Mouse (Mus musculus) embryonic facial prominence, embryonic 10.5 days (tissue): ENCODE measurements around the gene Chit1. TPM values are rescaled to one million over a fixed set of nuclear protein-coding genes. Genes with fewer than 3 reads are reported as not detected.
A peak's percentile ranks its signal among the peaks of the same experiment; 100 is the strongest.

Source experiments
- DNase-seq: peaks from one replicate; pipeline ENCODE4 v3.0.0-alpha.2; 2017; ENCODE audit warnings: low spot score
- H3K27ac ChIP-seq: fragments of 300-500 bp; sonication (generic); replicated peaks from 2 replicates; pipeline ENCODE4 v1.5.1; 2016; ENCODE audit warnings: mild to moderate bottlenecking
- H3K27me3 ChIP-seq: fragments of 300-500 bp; sonication (generic); replicated peaks from 2 replicates; pipeline ENCODE4 v1.6.1; 2016; ENCODE audit warnings: low read depth, mild to moderate bottlenecking; ENCODE audit not compliant: poor library complexity, severe bottlenecking
- H3K36me3 ChIP-seq: fragments of 300-500 bp; sonication (generic); replicated peaks from 2 replicates; pipeline ENCODE4 v1.6.1; 2016; ENCODE audit warnings: mild to moderate bottlenecking, moderate library complexity
- H3K4me1 ChIP-seq: fragments of 300-500 bp; sonication (generic); 2 replicates; pipeline ENCODE4 v1.6.1; 2016
- H3K4me3 ChIP-seq: fragments of 300-500 bp; sonication (generic); 2 replicates; pipeline ENCODE4 v1.5.1; 2016; ENCODE audit warnings: mild to moderate bottlenecking, moderate library complexity
- H3K9me3 ChIP-seq: fragments of 300-500 bp; sonication (generic); 2 replicates; pipeline ENCODE4 v1.6.1; 2016; ENCODE audit warnings: mild to moderate bottlenecking
- WGBS: fragments of 180-500 bp; shearing (Covaris S2); methylation state at CpG from one replicate; pipeline ENCODE4 v1.1.7; 2016; 5-methylcytosine and 5-hydroxymethylcytosine counted together
- polyA plus RNA-seq: library from polyadenylated mRNA; unstranded; fragments of >200 nt; fragmentation: Nextera tagmentation; extraction: Ambion mirVana; gene quantifications from 2 replicates; pipeline ENCODE4 v1.2.1, GENCODE M21; 2016

Chit1 gene
- polyA plus RNA-seq, 1 experiment from 2014 or later, result not detected

DNA sequence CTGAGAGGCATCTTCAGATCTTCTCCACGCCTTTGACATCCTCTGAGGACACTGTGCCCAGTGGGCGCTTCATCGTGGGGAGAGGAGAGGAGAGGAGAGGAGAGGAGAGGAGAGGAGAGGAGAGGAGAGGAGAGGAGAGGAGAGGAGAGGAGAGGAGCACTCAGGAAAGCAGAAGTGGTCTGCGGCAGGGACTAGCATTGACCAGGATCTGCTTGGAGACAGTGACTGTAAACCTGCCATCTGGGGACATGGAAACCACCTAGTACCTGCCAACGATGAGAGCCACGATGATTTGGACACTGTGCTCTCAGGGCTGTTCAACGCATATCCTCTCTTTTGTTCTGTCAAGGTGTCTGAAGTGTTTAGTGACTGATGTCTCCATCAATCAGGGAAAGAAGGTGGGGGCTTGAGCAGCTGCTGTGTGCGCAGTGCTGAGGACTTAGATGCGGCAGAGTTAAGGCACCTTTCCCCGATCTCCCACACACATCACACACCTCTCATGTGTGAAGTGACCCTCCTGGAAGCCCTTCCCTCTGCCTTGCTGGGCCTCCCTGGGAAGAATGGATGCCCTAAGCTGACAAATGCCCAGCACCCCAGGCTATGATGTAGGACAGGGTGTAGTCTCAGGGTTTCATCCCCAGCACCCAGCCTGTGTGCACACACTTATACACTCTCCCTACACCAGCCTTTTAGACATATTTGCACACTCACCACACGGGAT, 5.8 kb upstream of the Chit1 start:
- WGBS, result 85% methylated on average over 11 of the region's 11 CpGs
- H3K4me3 ChIP-seq, result no peak overlapping the region
- H3K27ac ChIP-seq, result 0 out of 2 replicates have a peak overlapping the region, but pooled peaks have one; percentile 44
- DNase-seq, result no peak
- no peaks in the 10 kb centered on the region for H3K36me3 ChIP-seq
- no peaks in the 10 kb centered on the region for H3K9me3 ChIP-seq
- peaks cover 5% of the 10 kb centered on the region; the same call in 1 of the 2 replicates for H3K27me3 ChIP-seq
- H3K4me1 ChIP-seq, result peaks cover 17% of the 10 kb centered on the region; the same call in 1 of the 2 replicates

DNA sequence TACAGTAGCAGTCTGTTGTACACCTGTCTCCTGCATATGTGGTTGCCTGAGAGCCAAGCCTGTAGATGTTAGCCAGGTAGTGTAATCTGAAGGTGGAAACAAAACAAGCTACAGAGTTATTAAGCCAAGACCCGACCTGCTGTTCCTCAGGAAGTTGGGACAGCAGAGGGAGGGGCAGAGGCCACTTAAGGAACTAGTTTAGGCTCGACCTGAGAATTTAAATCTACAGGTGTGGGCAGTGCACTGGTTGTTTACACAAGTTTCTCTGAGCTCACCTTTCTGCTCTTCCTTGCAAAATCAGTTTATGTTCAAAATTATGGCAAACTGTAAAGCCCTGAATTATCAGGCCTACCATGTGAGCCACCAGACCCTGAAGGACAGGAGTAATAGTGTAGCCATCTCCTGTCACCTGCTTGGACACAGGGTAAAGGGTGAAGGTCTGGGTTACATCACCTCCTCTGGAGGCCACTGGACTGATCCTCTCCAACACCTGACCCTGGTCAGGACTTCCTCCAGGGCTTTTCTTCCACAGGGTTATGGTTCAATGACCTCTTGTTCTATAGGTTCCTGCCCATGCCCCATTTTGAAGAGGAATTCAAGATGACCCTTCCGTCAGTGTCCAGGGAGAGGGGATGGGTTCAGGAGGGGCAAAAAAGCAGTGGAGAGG, 5.1 kb upstream of the Chit1 start:
- H3K4me3 ChIP-seq, result no peak overlapping the region
- no peaks in the 10 kb centered on the region for H3K9me3 ChIP-seq
- peaks cover 12% of the 10 kb centered on the region; the same call in 1 of the 2 replicates for H3K4me1 ChIP-seq
- peaks cover 5% of the 10 kb centered on the region; the same call in 1 of the 2 replicates for H3K27me3 ChIP-seq
- no peaks in the 10 kb centered on the region for H3K36me3 ChIP-seq
- DNase-seq, result no peak
- WGBS, result 47% methylated on average over 3 of the region's 3 CpGs
- 0 out of 2 replicates have a peak overlapping the region, but pooled peaks have one; percentile 44 for H3K27ac ChIP-seq

- WGBS, result 9% methylated on average over 5 of the region's 5 CpGs
- Histone ChIP-seq H3K4me1 (peaks cover 12% of the 10 kb centered on the region; the same call in 1 of the 2 replicates), H3K27me3 (peaks cover 5% of the 10 kb centered on the region; the same call in 1 of the 2 replicates), H3K4me3 (no peak overlapping the region), H3K9me3 (no peaks in the 10 kb centered on the region), H3K27ac (no peak overlapping the region), H3K36me3 (no peaks in the 10 kb centered on the region)
- DNase-seq, result peak; percentile 56
These were observed 4.3 kb upstream of the Chit1 start for GRCm38 (mm10) chr1:134106719-134107118.

DNA sequence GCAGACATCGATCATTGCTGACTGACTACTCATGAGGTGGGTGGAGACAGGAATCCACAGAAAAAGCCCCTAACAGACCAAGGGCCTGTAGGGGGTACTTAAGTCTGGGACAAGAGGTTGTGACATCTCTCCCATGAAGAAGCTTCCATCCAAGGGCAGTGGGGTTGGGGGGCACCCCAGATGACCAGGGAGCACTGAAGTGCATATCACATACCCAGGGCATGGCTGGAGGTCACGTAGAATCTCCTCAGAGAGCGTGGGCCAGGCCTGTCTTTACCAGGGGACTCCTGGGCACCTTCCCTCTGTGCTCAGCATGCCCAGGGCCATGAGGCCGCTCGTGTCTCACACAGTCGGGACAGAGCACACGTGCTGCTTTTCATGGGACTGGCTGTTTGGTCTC, 3.3 kb upstream of the Chit1 start:
- H3K4me3 ChIP-seq, result no peak overlapping the region
- H3K9me3 ChIP-seq, result no peaks in the 10 kb centered on the region
- DNase-seq, result no peak
- H3K4me1 ChIP-seq, result peaks cover 12% of the 10 kb centered on the region; the same call in 1 of the 2 replicates
- WGBS, result 89% methylated on average over 7 of the region's 7 CpGs
- peaks cover 5% of the 10 kb centered on the region; the same call in 1 of the 2 replicates for H3K27me3 ChIP-seq
- H3K27ac ChIP-seq, result no peak overlapping the region
- no peaks in the 10 kb centered on the region for H3K36me3 ChIP-seq

DNA sequence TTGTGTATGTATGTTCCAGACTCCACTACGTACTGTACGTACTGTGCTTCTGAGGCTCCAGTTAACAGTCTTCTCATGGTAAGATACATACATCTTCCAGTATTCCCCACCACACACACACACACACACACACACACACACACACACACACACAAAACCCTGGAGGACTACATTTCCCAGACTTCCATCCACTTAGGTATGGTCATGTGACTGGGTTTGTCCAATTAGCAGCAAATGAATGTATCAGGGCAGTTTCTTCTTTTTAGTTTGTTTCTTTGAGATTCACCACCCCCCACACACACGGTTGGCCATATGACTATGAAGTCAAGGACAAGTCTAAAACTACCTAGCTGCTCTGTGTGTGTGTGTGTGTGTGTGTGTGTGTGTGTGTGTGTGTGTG, 1.0 kb upstream of the Chit1 start:
- no peak overlapping the region for H3K27ac ChIP-seq
- H3K4me3 ChIP-seq, result no peak overlapping the region
- no peaks in the 10 kb centered on the region for H3K9me3 ChIP-seq
- H3K4me1 ChIP-seq, result peaks cover 24% of the 10 kb centered on the region
- WGBS, result 90% methylated on average over 3 of the region's 3 CpGs
- no peaks in the 10 kb centered on the region for H3K36me3 ChIP-seq
- no peak for DNase-seq
- H3K27me3 ChIP-seq, result peaks cover 5% of the 10 kb centered on the region; the same call in 1 of the 2 replicates

DNA sequence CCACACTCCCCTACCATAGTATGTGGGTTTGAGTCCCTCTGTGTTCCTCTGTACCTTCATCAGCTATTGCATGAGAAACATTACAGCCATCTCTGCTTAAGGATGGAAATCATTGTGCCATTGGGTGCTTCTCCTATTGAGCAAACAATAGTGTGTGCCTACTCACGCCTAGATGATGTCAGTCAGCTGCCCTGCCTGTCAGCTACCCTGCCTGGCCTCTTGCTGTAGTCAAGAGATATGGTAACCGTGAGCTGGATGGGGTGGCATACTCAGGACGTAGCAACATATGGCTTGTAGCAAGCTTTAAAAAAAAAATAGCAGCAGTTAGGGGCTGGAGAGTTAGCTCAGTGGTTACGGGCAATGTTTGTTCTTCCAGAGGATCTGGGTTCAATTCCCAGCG, 593 bp upstream of the Chit1 start:
- no peak overlapping the region for H3K27ac ChIP-seq
- no peaks in the 10 kb centered on the region for H3K9me3 ChIP-seq
- H3K27me3 ChIP-seq, result peaks cover 3% of the 10 kb centered on the region; the same call in 1 of the 2 replicates
- H3K4me1 ChIP-seq, result peaks cover 28% of the 10 kb centered on the region
- WGBS, result 87% methylated on average over 5 of the region's 5 CpGs
- DNase-seq, result no peak
- H3K36me3 ChIP-seq, result no peaks in the 10 kb centered on the region
- H3K4me3 ChIP-seq, result no peak overlapping the region

DNA sequence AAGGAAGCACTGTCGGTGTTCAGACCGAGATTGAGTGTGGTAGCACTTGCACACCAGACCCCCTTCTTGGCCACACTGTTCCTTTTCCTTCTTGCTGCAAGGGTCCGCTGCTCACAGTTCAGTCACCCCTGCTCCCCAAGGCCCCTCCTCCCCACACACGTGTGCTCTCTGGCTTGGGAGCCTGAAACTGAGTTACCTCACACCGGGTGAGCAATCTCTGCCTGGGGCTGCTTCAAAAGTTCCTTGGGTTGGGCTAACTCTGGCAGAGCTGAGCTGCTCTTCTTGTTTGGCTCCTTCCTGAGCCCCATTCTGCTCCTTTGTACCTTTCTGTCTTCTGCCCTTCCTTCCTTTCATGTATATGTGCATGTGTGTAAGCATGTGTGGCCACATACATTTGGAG, 2.5 kb downstream of the Chit1 start:
- Histone ChIP-seq H3K9me3 (no peaks in the 10 kb centered on the region), H3K27me3 (no peaks in the 10 kb centered on the region), H3K36me3 (no peaks in the 10 kb centered on the region), H3K4me3 (no peak overlapping the region), H3K4me1 (peaks cover 30% of the 10 kb centered on the region), H3K27ac (no peak overlapping the region)
- DNase-seq, result no peak
- 62% methylated on average over 5 of the region's 5 CpGs for WGBS

- no peaks in the 10 kb centered on the region for H3K9me3 ChIP-seq
- WGBS, result 77% methylated on average over 7 of the region's 7 CpGs
- no peaks in the 10 kb centered on the region for H3K36me3 ChIP-seq
- no peak overlapping the region for H3K27ac ChIP-seq
- DNase-seq, result no peak
- H3K27me3 ChIP-seq, result no peaks in the 10 kb centered on the region
- no peak overlapping the region for H3K4me3 ChIP-seq
- peaks cover 30% of the 10 kb centered on the region for H3K4me1 ChIP-seq
These were observed 3.0 kb downstream of the Chit1 start for GRCm38 (mm10) chr1:134114018-134114417.

DNA sequence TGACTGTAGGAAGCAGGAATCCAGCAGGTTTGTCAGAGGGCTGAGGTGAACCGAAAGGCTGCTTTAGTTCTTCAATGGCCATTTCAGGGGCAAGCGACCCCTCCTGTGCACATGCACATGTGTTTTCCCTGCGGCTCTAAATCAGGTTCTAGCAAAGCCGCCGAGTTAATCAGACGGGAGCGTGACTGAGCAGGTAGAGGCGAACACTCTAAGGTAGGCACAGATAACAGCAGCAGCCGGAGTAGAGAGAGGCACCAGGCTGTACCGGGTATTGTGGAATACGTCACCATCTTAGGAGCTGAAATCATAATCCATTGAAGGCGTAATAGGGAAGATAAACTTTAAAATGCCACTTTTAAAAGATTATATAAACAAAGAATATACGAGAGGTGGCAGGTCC, 3.7 kb downstream of the Chit1 start:
- Histone ChIP-seq H3K27me3 (no peaks in the 10 kb centered on the region), H3K36me3 (no peaks in the 10 kb centered on the region), H3K4me1 (peaks cover 30% of the 10 kb centered on the region), H3K27ac (0 out of 2 replicates have a peak overlapping the region, but pooled peaks have one; percentile 10), H3K9me3 (peaks cover 5% of the 10 kb centered on the region; the same call in 1 of the 2 replicates), H3K4me3 (no peak overlapping the region)
- WGBS, result 83% methylated on average over 13 of the region's 13 CpGs
- DNase-seq, result no peak

- H3K4me3 ChIP-seq, result no peak overlapping the region
- 47% methylated on average over 8 of the region's 8 CpGs for WGBS
- H3K27me3 ChIP-seq, result no peaks in the 10 kb centered on the region
- H3K36me3 ChIP-seq, result no peaks in the 10 kb centered on the region
- peaks cover 5% of the 10 kb centered on the region; the same call in 1 of the 2 replicates for H3K9me3 ChIP-seq
- H3K27ac ChIP-seq, result no peak overlapping the region; the same call in 1 of the 2 replicates
- no peak for DNase-seq
- H3K4me1 ChIP-seq, result peaks cover 30% of the 10 kb centered on the region
These were observed 4.4 kb downstream of the Chit1 start for GRCm38 (mm10) chr1:134115424-134115823.

DNA sequence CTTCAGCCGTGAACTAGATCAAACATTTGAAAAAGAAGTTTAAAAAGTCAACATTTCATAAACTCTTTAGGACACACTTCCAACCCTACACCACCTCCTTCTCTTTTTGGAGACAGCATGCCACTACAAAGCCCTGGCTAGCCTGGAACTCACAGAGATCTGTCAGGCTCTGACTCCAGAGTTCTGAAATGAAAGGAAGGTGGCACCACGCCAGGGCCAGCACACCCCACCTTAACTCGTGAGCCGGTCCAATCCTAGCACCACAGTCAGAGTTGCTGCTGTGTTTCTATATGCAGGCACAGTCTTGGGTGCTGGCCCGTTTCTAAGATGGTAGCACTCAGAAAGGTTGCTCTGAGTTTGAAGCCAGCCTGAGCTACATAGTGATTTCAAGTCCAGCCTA, 6.1 kb downstream of the Chit1 start:
- 87% methylated on average over 5 of the region's 5 CpGs for WGBS
- Histone ChIP-seq H3K4me3 (no peak overlapping the region), H3K4me1 (peaks cover 30% of the 10 kb centered on the region), H3K27ac (no peak overlapping the region), H3K36me3 (no peaks in the 10 kb centered on the region), H3K27me3 (no peaks in the 10 kb centered on the region), H3K9me3 (peaks cover 5% of the 10 kb centered on the region; the same call in 1 of the 2 replicates)
- no peak for DNase-seq

DNA sequence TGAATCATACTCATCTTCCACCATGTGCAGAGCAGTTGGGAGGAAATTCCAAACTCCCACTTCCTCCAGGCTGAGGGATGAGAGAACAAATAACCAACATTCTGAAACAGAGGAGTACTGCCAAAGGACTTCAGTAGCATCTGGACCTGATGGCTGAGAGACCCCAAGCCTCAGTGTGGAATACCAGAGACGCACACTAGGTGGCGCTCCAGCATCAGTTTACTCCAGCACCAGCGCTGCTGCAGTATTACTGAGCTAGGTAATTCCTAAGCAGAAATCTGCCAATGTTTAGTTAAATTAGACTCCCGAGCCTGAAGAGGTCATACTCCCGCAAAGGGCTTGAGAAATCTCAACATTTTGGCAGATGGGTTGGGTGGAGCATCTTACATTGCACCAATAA, 9.1 kb downstream of the Chit1 start:
- Histone ChIP-seq H3K27ac (no peak overlapping the region), H3K4me1 (peaks cover 11% of the 10 kb centered on the region), H3K9me3 (peaks cover 5% of the 10 kb centered on the region; the same call in 1 of the 2 replicates), H3K27me3 (no peaks in the 10 kb centered on the region), H3K4me3 (no peak overlapping the region), H3K36me3 (no peaks in the 10 kb centered on the region)
- WGBS, result 5% methylated on average over 5 of the region's 5 CpGs
- peak; percentile 89 for DNase-seq
